Mouse (Mus musculus) 416B (cell line): ENCODE results near the gene Cox6a2.

ENCODE experiments used
- DNase-seq: peaks from one replicate; pipeline ENCODE4 v3.0.0; 2011; ENCODE audit warnings: low read depth

Cox6a2 gene

DNA sequence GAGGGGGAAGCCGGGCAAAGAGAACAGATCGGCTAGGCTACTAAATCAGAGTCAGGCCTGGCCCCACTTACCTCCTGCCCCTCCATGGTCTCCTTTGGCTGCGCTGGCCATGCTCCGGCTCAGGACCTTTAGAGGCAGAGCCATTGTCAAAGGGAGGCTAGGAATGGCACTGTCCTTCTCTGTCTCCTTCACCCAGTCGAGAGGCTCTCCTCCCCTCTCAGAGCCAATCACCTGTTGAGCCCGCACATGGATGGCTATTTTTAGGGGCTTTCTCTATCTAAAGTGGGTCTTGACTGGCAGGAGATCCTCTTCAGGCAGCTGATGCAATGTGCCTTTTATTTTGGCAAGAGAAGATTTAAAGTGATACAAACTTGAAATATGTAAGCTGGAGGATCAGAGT lies at the start of gene Cox6a2:
Gene Cox6a2 (minus strand): TSS at position 236 of the 400 bp plus-strand sequence.
- DNase-seq: peak; percentile 23

DNA sequence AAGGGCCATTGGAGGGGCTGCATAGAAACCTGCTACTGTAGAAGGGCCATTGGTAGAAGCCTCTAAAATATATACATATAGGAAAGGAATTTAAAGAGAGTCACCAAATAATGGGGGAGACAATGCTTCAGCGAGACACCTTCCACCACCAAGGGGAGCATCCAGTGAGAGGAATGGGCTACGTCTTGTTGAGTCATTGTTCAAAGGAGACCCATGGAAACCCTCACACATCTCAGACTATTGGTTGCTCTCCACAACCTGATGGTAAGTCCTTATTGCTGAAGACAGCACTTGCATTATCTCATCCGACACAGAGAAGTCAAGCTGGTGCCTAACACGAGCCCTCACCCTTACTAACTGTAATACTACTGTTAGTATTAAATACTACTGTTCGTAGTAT lies 49.6 kb upstream of the Cox6a2 start:
- DNase-seq: no peak

- no peak for DNase-seq
Measured at GRCm38 (mm10) chr7:128254978-128255377, 48.8 kb upstream of the Cox6a2 start.

GRCm38 (mm10) chr7:128252609-128253008 lies 46.4 kb upstream of the Cox6a2 start:
- no peak for DNase-seq

DNA sequence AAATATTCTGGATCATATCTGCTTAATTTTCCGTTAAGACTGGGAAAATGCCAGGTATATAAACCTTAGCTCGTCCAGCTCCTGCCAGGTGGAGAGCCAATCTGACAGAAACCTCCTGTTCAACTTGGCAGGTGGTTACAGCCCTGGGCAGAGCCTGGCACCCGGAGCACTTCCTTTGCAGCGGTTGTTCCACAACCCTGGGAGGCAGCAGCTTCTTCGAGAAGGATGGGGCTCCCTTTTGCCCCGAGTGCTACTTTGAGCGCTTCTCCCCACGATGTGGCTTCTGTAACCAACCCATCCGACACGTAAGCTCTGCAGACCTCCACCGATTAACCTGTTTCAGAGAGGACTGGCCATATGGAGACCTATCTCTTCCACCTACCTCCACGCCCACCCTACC lies 45.8 kb upstream of the Cox6a2 start:
- DNase-seq: no peak

GRCm38 (mm10) chr7:128249998-128250397 lies 43.8 kb upstream of the Cox6a2 start:
- no peak for DNase-seq

GRCm38 (mm10) chr7:128248081-128249042 lies 42.2 kb upstream of the Cox6a2 start:
- no peak for DNase-seq

- DNase-seq: peak; percentile 68
Measured at GRCm38 (mm10) chr7:128247443-128247842, 41.3 kb upstream of the Cox6a2 start.

DNA sequence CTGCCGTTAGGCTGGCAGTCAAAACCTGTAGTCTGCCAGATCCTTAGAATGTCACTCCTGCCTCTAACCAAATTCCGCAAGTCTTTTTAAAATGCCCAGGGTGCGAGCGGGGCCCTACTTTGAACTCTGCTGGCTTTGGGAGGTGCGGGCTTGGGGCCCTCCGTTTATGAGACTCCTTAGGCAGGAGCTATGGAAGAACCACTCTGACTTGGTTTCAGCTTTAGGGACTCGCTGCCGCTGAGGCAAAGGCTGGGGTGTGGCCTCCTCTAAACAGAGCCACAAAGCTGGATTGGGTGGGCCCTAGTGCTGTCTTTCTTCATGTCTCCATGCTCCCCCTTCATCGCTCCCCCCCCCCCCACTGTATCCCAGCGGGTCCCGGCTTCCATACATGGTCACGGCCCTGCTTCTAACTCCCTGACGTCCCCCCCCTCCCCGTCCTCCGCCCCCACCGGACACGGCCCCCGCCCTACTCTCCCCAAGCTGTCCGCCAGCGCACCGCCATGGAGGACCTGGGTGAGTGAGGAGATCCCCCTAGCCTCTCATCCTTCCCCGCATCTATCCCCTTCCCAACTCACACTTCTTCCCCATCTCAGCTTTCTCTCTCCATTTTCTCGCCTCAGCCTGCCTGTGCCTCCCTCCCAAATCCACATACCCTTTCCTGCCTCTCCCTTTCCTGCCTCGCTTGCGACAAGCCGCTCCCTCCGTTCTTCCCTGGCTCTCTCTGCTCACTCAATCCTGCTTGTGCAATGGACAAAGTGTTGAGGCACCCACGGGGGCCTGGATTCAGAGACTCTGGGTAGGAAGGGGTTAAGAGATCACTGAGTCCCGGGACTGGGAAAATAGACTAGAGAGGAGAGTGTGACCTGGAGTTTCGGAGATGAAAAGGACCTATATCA lies 40.6 kb upstream of the Cox6a2 start, which contains the start of gene Tgfb1i1:
Gene Tgfb1i1 (plus strand): TSS at position 317 of the 896 bp plus-strand sequence.
- DNase-seq: no peak

DNA sequence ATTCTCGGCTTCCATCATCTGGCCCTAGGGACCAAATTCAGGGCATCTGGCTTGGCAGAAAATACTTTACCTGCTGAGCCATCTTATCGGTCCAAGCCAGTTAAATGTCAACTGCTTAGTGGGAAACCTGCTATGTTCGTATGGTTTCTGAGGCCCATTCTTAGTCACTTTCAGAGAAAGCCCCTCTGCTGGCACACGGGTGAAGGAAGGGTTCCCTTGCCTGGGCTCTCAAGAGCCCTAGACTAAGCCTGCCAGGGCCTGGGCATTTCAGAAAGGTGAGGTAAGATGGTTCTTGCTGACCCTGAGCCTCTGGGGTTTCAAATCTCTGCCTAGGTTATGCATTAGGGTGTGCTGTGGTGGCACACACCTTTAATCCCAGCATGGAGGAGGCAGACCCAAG lies 39.4 kb upstream of the Cox6a2 start:
- no peak for DNase-seq

- no peak for DNase-seq
Measured at GRCm38 (mm10) chr7:128244410-128245025, 38.3 kb upstream of the Cox6a2 start.

DNA sequence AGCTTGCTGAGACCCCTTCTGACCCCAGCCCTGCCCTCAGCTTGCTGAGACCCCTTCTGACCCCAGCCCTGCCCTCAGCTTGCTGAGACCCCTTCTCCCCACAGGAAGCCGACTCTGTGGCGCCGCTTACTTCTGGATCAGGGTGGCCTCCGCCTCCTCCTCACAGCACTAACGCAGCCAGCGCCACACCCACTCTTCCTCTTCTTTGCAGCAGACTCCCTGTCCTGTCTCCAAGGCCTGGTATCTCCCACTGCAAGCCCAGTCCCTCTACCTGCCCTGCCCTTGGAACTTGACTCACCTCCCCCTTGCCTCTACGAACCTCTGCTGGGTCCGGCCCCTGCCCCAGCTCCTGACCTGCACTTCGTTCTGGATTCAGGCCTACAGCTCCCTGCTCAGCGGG lies 37.7 kb upstream of the Cox6a2 start:
- no peak for DNase-seq

GRCm38 (mm10) chr7:128242331-128242730 lies 36.1 kb upstream of the Cox6a2 start:
- DNase-seq: no peak

DNA sequence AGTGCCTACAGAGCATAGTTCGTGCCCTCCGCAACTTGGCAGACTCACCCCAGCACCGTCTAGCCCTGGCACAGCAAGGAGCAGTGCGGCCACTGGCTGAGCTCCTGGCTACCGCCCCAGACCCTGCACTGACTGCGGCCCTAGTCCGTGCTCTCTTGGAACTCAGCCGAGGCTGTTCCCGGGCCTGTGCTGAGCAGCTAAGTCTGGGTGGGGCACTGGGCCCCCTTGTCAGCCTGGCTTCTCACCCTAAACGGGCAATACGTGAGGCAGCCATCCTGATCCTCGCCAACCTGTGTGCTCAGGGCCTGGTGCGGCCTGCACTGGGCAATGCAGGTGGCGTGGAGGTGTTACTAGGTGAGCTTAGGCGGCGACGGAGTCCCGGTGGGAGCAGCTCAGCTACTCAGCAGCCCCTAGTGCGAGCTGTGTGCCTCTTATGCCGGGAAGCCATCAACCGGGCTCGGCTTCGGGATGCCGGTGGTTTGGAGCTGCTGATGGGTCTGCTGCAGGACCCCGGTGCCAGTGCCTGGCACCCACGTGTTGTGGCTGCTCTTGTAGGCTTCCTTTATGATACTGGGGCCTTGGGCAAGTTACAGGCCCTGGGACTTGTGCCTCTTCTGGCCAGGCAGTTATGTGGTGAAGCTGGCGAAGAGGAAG lies 34.1 kb upstream of the Cox6a2 start:
- DNase-seq: no peak

DNA sequence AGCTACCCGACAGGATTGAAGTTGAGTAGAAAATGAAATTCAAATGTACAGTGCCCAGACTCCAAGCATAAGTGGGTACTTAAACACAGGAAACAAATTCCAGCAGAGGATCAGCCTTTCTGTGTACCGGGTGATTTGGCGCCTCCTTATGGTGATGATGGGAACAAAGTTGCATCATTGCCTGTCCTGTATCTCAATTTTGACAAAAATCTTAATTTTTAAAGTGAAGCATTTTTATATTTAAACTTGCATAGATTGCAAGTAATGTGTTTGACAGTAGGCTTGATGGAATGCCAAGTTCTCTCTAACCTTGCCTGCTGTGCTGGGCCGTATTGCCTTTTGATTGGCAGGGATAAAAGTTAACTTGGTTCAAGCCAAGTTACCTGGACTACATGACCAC lies 32.8 kb upstream of the Cox6a2 start:
- DNase-seq: peak; percentile 81

GRCm38 (mm10) chr7:128237927-128238778 lies 32.0 kb upstream of the Cox6a2 start, which contains the start of gene 9130023H24Rik:
Gene 9130023H24Rik (minus strand): TSS chr7:128238031.
- DNase-seq: peak; percentile 100

GRCm38 (mm10) chr7:128237593-128237926 lies 31.4 kb upstream of the Cox6a2 start:
- no peak for DNase-seq

- peak; percentile 82 for DNase-seq
Measured at GRCm38 (mm10) chr7:128236856-128237592, 30.8 kb upstream of the Cox6a2 start, which contains the start of gene Armc5. Gene Armc5 (plus strand): TSS chr7:128237342.

DNA sequence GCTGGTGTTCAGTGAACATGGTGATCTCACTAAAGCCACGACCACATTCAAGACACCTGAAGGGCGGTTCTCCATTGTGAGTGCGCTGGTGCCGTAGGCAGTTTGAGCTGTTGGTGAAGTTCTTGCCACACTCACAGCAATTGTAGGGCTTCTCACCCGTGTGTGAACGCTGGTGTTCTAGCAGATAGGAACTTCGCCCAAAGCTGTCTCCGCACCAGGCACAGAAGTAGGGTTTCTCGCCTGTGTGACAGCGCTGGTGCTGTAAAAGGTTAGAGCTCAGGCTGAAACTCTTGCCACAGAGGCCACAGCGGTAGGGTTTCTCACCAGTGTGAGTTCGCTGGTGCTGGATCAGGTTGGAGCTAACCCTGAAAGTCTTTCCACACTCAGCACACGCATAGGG lies 30.2 kb upstream of the Cox6a2 start:
- DNase-seq: no peak

- DNase-seq: no peak
Measured at GRCm38 (mm10) chr7:128235481-128235880, 29.3 kb upstream of the Cox6a2 start.
